8 mouse cellular contexts compared by ENCODE assay signal in genomic region chr6:113603993-113604392, GRCm38 (mm10). TPM values are rescaled to one million over a fixed set of nuclear protein-coding genes. Genes with fewer than 3 reads are reported as not detected.
A peak's percentile ranks its signal among the peaks of the same experiment; 100 is the strongest.
DNase-seq lines count a peak whose midpoint lies in the region; ATAC-seq lines count a peak whose summit lies in the region.

No protein-coding gene starts in this region.

- peak overlapping the region; percentile 90 for H3K27ac ChIP-seq in kidney, embryonic 15.5 days
- peak overlapping the region; percentile 63 for H3K27ac ChIP-seq in brown adipose tissue, adult 24 weeks (replicated peaks; ENCODE audit: low read depth, low read length)
- H3K27ac ChIP-seq in hindbrain, embryonic 12.5 days: no peak overlapping the region
- peak overlapping the region; percentile 53; the same call in 1 of the 2 replicates for H3K27ac ChIP-seq in midbrain, embryonic 13.5 days

- WGBS in kidney, embryonic 15.5 days: 49% methylated on average over 12 of the region's 12 CpGs
- WGBS in hindbrain, embryonic 12.5 days: 56% methylated on average over 12 of the region's 12 CpGs
- 54% methylated on average over 12 of the region's 12 CpGs for WGBS in midbrain, embryonic 13.5 days

- H3K27me3 ChIP-seq in kidney, embryonic 15.5 days: no peaks in the 10 kb centered on the region
- no peaks in the 10 kb centered on the region for H3K27me3 ChIP-seq in hindbrain, embryonic 12.5 days
- no peaks in the 10 kb centered on the region for H3K27me3 ChIP-seq in midbrain, embryonic 13.5 days

- DNase-seq in kidney, postnatal 25 days: no peak
- DNase-seq in MN1 (ENCODE audit: low spot score): no peak
- no peak for DNase-seq in layer of hippocampus, postnatal 14 days (ENCODE audit: low spot score in 2 of 2)

- peaks cover 16% of the 10 kb centered on the region; the same call in 1 of the 2 replicates for H3K36me3 ChIP-seq in kidney, embryonic 15.5 days
- H3K36me3 ChIP-seq in hindbrain, embryonic 12.5 days: no peaks in the 10 kb centered on the region
- 0 out of 2 replicates have a peak, but pooled peaks cover 4% of the 10 kb centered on the region for H3K36me3 ChIP-seq in midbrain, embryonic 13.5 days

- no peaks in the 10 kb centered on the region for H3K9me3 ChIP-seq in kidney, embryonic 15.5 days (replicated peaks)
- H3K9me3 ChIP-seq in hindbrain, embryonic 12.5 days (replicated peaks): no peaks in the 10 kb centered on the region
- no peaks in the 10 kb centered on the region for H3K9me3 ChIP-seq in midbrain, embryonic 13.5 days

- H3K4me2 ChIP-seq in kidney, embryonic 15.5 days: peak overlapping the region; percentile 74
- peak overlapping the region; percentile 89 for H3K4me2 ChIP-seq in hindbrain, embryonic 12.5 days (replicated peaks)
- H3K4me2 ChIP-seq in midbrain, embryonic 13.5 days (replicated peaks): peak overlapping the region; percentile 85

- no peak for ATAC-seq in kidney, embryonic 15.5 days (replicated peaks; ENCODE audit: low FRiP score)
- no peak; the same call in 1 of the 2 replicates for ATAC-seq in hindbrain, embryonic 12.5 days (ENCODE audit: low FRiP score)
- no peak for ATAC-seq in midbrain, embryonic 13.5 days
- no peak for ATAC-seq in activated CD4-positive, CD25-positive, alpha-beta regulatory T cell, adult 4 months

- peak overlapping the region; percentile 91 for H3K9ac ChIP-seq in kidney, embryonic 15.5 days
- peak overlapping the region; percentile 96; the same call in 1 of the 2 replicates for H3K9ac ChIP-seq in hindbrain, embryonic 12.5 days
- peak overlapping the region; percentile 92 for H3K9ac ChIP-seq in midbrain, embryonic 13.5 days (replicated peaks)

- H3K4me3 ChIP-seq in kidney, embryonic 15.5 days (replicated peaks): peak overlapping the region; percentile 96
- H3K4me3 ChIP-seq in brown adipose tissue, adult 24 weeks (ENCODE audit: insufficient read depth, low read depth, low read length): peak overlapping the region; percentile 73
- H3K4me3 ChIP-seq in hindbrain, embryonic 12.5 days: peak overlapping the region; percentile 93
- H3K4me3 ChIP-seq in midbrain, embryonic 13.5 days (replicated peaks): peak overlapping the region; percentile 89

- H3K4me1 ChIP-seq in kidney, embryonic 15.5 days: peaks cover 25% of the 10 kb centered on the region
- H3K4me1 ChIP-seq in brown adipose tissue, adult 24 weeks (ENCODE audit: control insufficient read depth, insufficient read depth, insufficient read length, low read length): peaks cover 5% of the 10 kb centered on the region
- H3K4me1 ChIP-seq in hindbrain, embryonic 12.5 days: peaks cover 24% of the 10 kb centered on the region
- H3K4me1 ChIP-seq in midbrain, embryonic 13.5 days (replicated peaks): peaks cover 25% of the 10 kb centered on the region

RNA-seq across cellular contexts. Expression of gene Brk1, which starts 0.6 kb away (rescaled TPM):
- 206 and 211 TPM in 2 replicates for polyA plus RNA-seq in kidney, embryonic 15.5 days (2015; fragmentation: Nextera tagmentation; extraction: Ambion mirVana)
- 158 and 192 TPM in 2 replicates for polyA plus RNA-seq in brown adipose tissue, adult 24 weeks (2012; ENCODE audit: insufficient read depth, insufficient read length, missing spikeins)
- 201 and 207 TPM in 2 replicates for polyA plus RNA-seq in hindbrain, embryonic 12.5 days (2016; fragmentation: Nextera tagmentation; extraction: Ambion mirVana)
- 227 and 229 TPM in 2 replicates for polyA plus RNA-seq in midbrain, embryonic 13.5 days (2015; fragmentation: Nextera tagmentation; extraction: Ambion mirVana)
- polyA plus RNA-seq in activated CD4-positive, CD25-positive, alpha-beta regulatory T cell, adult 4 months (2017; shearing (Covaris generic)): 100 to 1,000 TPM; 275 to 326 TPM
- 100 to 1,000 TPM; 228 to 229 TPM for total RNA-seq in layer of hippocampus, postnatal 14 days (2021)

RNA-seq across cellular contexts. Expression of gene Fancd2os, which starts 3.5 kb away (rescaled TPM):
- polyA plus RNA-seq in kidney, embryonic 15.5 days (2015; fragmentation: Nextera tagmentation; extraction: Ambion mirVana): 0.84 and 0.87 TPM in 2 replicates
- polyA plus RNA-seq in brown adipose tissue, adult 24 weeks (2012; ENCODE audit: insufficient read depth, insufficient read length, missing spikeins): not detected in 2 replicates
- polyA plus RNA-seq in hindbrain, embryonic 12.5 days (2016; fragmentation: Nextera tagmentation; extraction: Ambion mirVana): 0.22 and 0.27 TPM in 2 replicates
- polyA plus RNA-seq in midbrain, embryonic 13.5 days (2015; fragmentation: Nextera tagmentation; extraction: Ambion mirVana): not detected in 2 replicates
- not detected for polyA plus RNA-seq in activated CD4-positive, CD25-positive, alpha-beta regulatory T cell, adult 4 months (2017; shearing (Covaris generic))
- under 1 TPM; 0.23 to 0.45 TPM for total RNA-seq in layer of hippocampus, postnatal 14 days (2021)

RNA-seq across cellular contexts. Expression of gene Vhl, which starts 19.8 kb away (rescaled TPM):
- polyA plus RNA-seq in kidney, embryonic 15.5 days (2015; fragmentation: Nextera tagmentation; extraction: Ambion mirVana): 36.1 and 39.3 TPM in 2 replicates
- 13.2 and 15.0 TPM in 2 replicates for polyA plus RNA-seq in brown adipose tissue, adult 24 weeks (2012; ENCODE audit: insufficient read depth, insufficient read length, missing spikeins)
- polyA plus RNA-seq in hindbrain, embryonic 12.5 days (2016; fragmentation: Nextera tagmentation; extraction: Ambion mirVana): 62.7 and 63.1 TPM in 2 replicates
- 60.2 and 60.6 TPM in 2 replicates for polyA plus RNA-seq in midbrain, embryonic 13.5 days (2015; fragmentation: Nextera tagmentation; extraction: Ambion mirVana)
- polyA plus RNA-seq in activated CD4-positive, CD25-positive, alpha-beta regulatory T cell, adult 4 months (2017; shearing (Covaris generic)): 10 to 100 TPM in 1 of 2 experiments, 1 to 10 TPM in 1; 7.1 to 14.5 TPM
- 10 to 100 TPM; 51.9 to 54.7 TPM for total RNA-seq in layer of hippocampus, postnatal 14 days (2021)

RNA-seq across cellular contexts. Expression of gene Irak2, which starts 34.3 kb away (rescaled TPM):
- 5.2 and 5.3 TPM in 2 replicates for polyA plus RNA-seq in kidney, embryonic 15.5 days (2015; fragmentation: Nextera tagmentation; extraction: Ambion mirVana)
- 18.9 and 19.7 TPM in 2 replicates for polyA plus RNA-seq in brown adipose tissue, adult 24 weeks (2012; ENCODE audit: insufficient read depth, insufficient read length, missing spikeins)
- polyA plus RNA-seq in hindbrain, embryonic 12.5 days (2016; fragmentation: Nextera tagmentation; extraction: Ambion mirVana): 3.2 and 3.4 TPM in 2 replicates
- 0.99 and 1.3 TPM in 2 replicates for polyA plus RNA-seq in midbrain, embryonic 13.5 days (2015; fragmentation: Nextera tagmentation; extraction: Ambion mirVana)
- polyA plus RNA-seq in activated CD4-positive, CD25-positive, alpha-beta regulatory T cell, adult 4 months (2017; shearing (Covaris generic)): 10 to 100 TPM; 21.9 to 29.8 TPM
- 10 to 100 TPM; 19.9 to 20.0 TPM for total RNA-seq in layer of hippocampus, postnatal 14 days (2021)
